ENCODE assay signal across 26 mouse cellular contexts in the genomic region with DNA sequence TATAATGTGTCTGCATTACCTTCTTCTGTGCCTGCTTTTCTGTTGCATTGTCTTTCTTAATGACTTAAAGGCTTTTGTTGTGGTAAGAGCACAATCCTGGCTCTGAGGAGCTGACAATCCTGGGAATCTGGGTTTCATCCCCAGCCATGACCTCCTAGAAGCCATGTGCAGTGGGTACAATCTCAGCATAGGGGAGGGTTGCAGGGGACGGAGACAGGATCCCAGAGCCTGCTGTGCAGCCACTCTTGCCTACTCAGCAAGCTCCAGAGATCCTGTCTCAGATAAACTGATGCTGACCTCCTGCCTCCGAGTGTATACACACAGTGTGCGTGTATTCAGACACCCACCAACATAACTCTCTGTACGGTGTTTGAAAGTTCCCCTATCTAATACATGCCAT.
DNase-seq lines count a peak whose midpoint lies in the region; ATAC-seq lines count a peak whose summit lies in the region.
"Had no signal": no experiment of that assay in that cellular context is flagged by ENCODE, and none has a peak within 500 bp of the region (broad histone marks: within the 10 kb centered on the region; RNA-seq: fewer than 3 reads in every experiment).

No protein-coding gene starts in this region.

- no peak overlapping the region for H3K4me3 ChIP-seq in midbrain, embryonic 11.5 days (ENCODE audit: low read depth, low read length)
- no peak overlapping the region for H3K4me3 ChIP-seq in midbrain, embryonic 13.5 days (replicated peaks)
- H3K4me3 ChIP-seq in macrophage (ENCODE audit: inconsistent target) = no peak overlapping the region
- no peak overlapping the region for H3K4me3 ChIP-seq in hindbrain, embryonic 16.5 days (ENCODE audit: low read length)
- H3K4me3 ChIP-seq: embryonic facial prominence, embryonic 12.5 days; embryonic facial prominence, embryonic 15.5 days; gastrocnemius, adult 2 months; heart, adult 2 months; heart, embryonic 12.5 days; heart, embryonic 15.5 days had no signal

- no peaks in the 10 kb centered on the region for H3K36me3 ChIP-seq in midbrain, embryonic 11.5 days (ENCODE audit: control insufficient read depth, insufficient read depth, low read length)
- H3K36me3 ChIP-seq in midbrain, embryonic 13.5 days = no peaks in the 10 kb centered on the region
- no peaks in the 10 kb centered on the region; the same call in 1 of the 2 replicates for H3K36me3 ChIP-seq in macrophage (ENCODE audit: inconsistent target)
- H3K36me3 ChIP-seq in hindbrain, embryonic 16.5 days (ENCODE audit: control insufficient read depth, insufficient read depth, low read length) = no peaks in the 10 kb centered on the region
- H3K36me3 ChIP-seq: embryonic facial prominence, embryonic 12.5 days; embryonic facial prominence, embryonic 15.5 days; heart, embryonic 12.5 days; heart, embryonic 15.5 days had no signal

- ATAC-seq in midbrain, embryonic 11.5 days (ENCODE audit: low FRiP score) = no peak
- ATAC-seq in midbrain, embryonic 13.5 days = no peak
- ATAC-seq in hindbrain, embryonic 16.5 days = no peak
- ATAC-seq: activated CD4-positive, CD25-positive, alpha-beta regulatory T cell, adult 4 months; forebrain, embryonic 14.5 days; forebrain, postnatal 0 days had no signal

- no peak overlapping the region for H3K4me2 ChIP-seq in midbrain, embryonic 11.5 days
- H3K4me2 ChIP-seq in midbrain, embryonic 13.5 days (replicated peaks) = no peak overlapping the region
- no peak overlapping the region for H3K4me2 ChIP-seq in hindbrain, embryonic 16.5 days (ENCODE audit: low read length)
- H3K4me2 ChIP-seq: embryonic facial prominence, embryonic 12.5 days; embryonic facial prominence, embryonic 15.5 days; heart, embryonic 12.5 days; heart, embryonic 15.5 days; hindbrain, embryonic 14.5 days had no signal

- DNase-seq in heart, adult 11 months = peak; percentile 87
- no peak for DNase-seq in heart, postnatal 10 days
- DNase-seq in midbrain, embryonic 11.5 days (ENCODE audit: low spot score, missing footprints) = peak; percentile 44
- no peak for DNase-seq in lung, adult 18-20 months
- DNase-seq in testis, postnatal 10 days (ENCODE audit: low spot score) = no peak
- DNase-seq: adrenal gland, postnatal 10 days; adrenal gland, postnatal 36 days; cerebellum, adult 18-20 months; cerebellum, adult 9-10 months; cerebellum, postnatal 25 days; forebrain, postnatal 0 days; gastrocnemius, adult 2 months; gastrocnemius, postnatal 14 days; heart, adult 2 months; heart, postnatal 14 days; heart, postnatal 4 days had no signal

- no peaks in the 10 kb centered on the region for H3K4me1 ChIP-seq in midbrain, embryonic 11.5 days (ENCODE audit: control insufficient read depth, insufficient read depth, low read length)
- H3K4me1 ChIP-seq in midbrain, embryonic 13.5 days (replicated peaks) = no peaks in the 10 kb centered on the region
- no peaks in the 10 kb centered on the region for H3K4me1 ChIP-seq in hindbrain, embryonic 16.5 days (ENCODE audit: control insufficient read depth, insufficient read depth, low read depth, low read length)
- H3K4me1 ChIP-seq: heart, embryonic 12.5 days; heart, embryonic 15.5 days had no signal

- no peaks in the 10 kb centered on the region for H3K9me3 ChIP-seq in midbrain, embryonic 11.5 days (ENCODE audit: control insufficient read depth, low read length)
- H3K9me3 ChIP-seq in midbrain, embryonic 13.5 days = no peaks in the 10 kb centered on the region
- H3K9me3 ChIP-seq in hindbrain, embryonic 16.5 days (ENCODE audit: control insufficient read depth, low read length) = no peaks in the 10 kb centered on the region
- H3K9me3 ChIP-seq: embryonic facial prominence, embryonic 12.5 days; embryonic facial prominence, embryonic 15.5 days; heart, embryonic 12.5 days; heart, embryonic 15.5 days had no signal

- intact Hi-C loops in heart, postnatal 10 days (cut with DNase I) = no loop called here

- no peaks in the 10 kb centered on the region; the same call in 1 of the 2 replicates for H3K79me2 ChIP-seq in macrophage (ENCODE audit: inconsistent target)

- no peak overlapping the region for H3K9ac ChIP-seq in midbrain, embryonic 11.5 days (ENCODE audit: low read length)
- no peak overlapping the region for H3K9ac ChIP-seq in midbrain, embryonic 13.5 days (replicated peaks)
- H3K9ac ChIP-seq in hindbrain, embryonic 16.5 days (ENCODE audit: low read depth, low read length) = no peak overlapping the region
- H3K9ac ChIP-seq: embryonic facial prominence, embryonic 12.5 days; embryonic facial prominence, embryonic 15.5 days; forebrain, postnatal 0 days; heart, embryonic 12.5 days; heart, embryonic 15.5 days; hindbrain, embryonic 14.5 days had no signal

- no peaks in the 10 kb centered on the region for H3K27me3 ChIP-seq in midbrain, embryonic 11.5 days (ENCODE audit: control insufficient read depth, insufficient read depth, low read length)
- H3K27me3 ChIP-seq in midbrain, embryonic 13.5 days = no peaks in the 10 kb centered on the region
- no peaks in the 10 kb centered on the region for H3K27me3 ChIP-seq in hindbrain, embryonic 16.5 days (replicated peaks; ENCODE audit: control insufficient read depth, insufficient read depth, low read length)
- H3K27me3 ChIP-seq: embryonic facial prominence, embryonic 12.5 days; embryonic facial prominence, embryonic 15.5 days; heart, embryonic 12.5 days; heart, embryonic 15.5 days had no signal

- WGBS in midbrain, embryonic 11.5 days = 61% methylated on average over 4 of the region's 4 CpGs
- 67% methylated on average over 4 of the region's 4 CpGs for WGBS in midbrain, embryonic 13.5 days
- 18% methylated on average over 4 of the region's 4 CpGs for WGBS in macrophage (ENCODE audit: missing documents)
- WGBS in hindbrain, embryonic 16.5 days = 54% methylated on average over 4 of the region's 4 CpGs

- no peak overlapping the region for H3K27ac ChIP-seq in midbrain, embryonic 11.5 days (ENCODE audit: low read depth, low read length)
- H3K27ac ChIP-seq in midbrain, embryonic 13.5 days = no peak overlapping the region
- H3K27ac ChIP-seq in macrophage = peak overlapping the region; percentile 88
- H3K27ac ChIP-seq in hindbrain, embryonic 16.5 days (ENCODE audit: low read depth, low read length) = no peak overlapping the region
- H3K27ac ChIP-seq: embryonic facial prominence, embryonic 12.5 days; embryonic facial prominence, embryonic 15.5 days; gastrocnemius, adult 2 months; heart, adult 2 months; heart, embryonic 15.5 days; hindbrain, embryonic 14.5 days had no signal

Comparison
In these comparisons a context has a peak if more than half of its experiments do, and no peak if none do; other contexts are left out.
1. DNase-seq: peak in heart, adult 11 months (single experiment) and midbrain, embryonic 11.5 days (single experiment); none in heart, postnatal 10 days (0 of 2), lung, adult 18-20 months (0 of 2) and testis, postnatal 10 days (single experiment).